Comparison of ENCODE assay signal across 8 mouse cellular contexts in the genomic region with DNA sequence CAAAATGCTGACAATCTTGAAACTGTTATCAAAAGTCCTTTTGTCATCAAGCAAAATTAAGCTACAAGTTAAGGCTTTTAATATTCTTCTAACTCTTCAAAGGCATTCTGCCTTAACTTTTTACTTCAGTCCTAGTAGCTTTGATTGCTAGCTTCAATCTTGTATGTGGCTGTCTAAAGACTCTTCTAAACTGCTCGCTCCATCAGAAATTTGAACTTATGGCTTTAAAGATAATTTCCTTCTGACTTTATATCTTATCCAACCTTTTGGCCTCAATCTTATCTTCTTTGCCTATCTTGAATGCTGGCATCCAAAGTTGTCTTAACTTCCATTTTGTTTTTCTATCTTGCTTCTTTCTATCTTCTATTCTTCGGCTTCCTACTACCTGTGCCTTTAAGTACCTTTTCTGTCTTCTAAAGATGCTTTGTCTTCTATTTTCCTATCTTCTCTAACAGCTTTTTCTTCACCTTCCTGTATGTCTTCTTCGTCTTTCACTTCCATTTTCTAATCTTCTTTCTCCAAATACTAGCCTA. TPM values are rescaled to one million over a fixed set of nuclear protein-coding genes. Genes with fewer than 3 reads are reported as not detected.
DNase-seq lines count a peak whose midpoint lies in the region; ATAC-seq and TF ChIP-seq lines count a peak whose summit lies in the region.

No protein-coding gene starts in this region.

- TF ChIP-seq EP300 in MEL (IDR thresholded peaks at IDR 0.05; ENCODE audit: low read depth in 1 of 2, low read length in 2 of 2): peak in 1 of 2 experiments; percentile 21; a peak in 1 of 4 replicates

- TF ChIP-seq RAD21 in MEL (IDR thresholded peaks at IDR 0.05; ENCODE audit: low read depth, low read length): no peak

- no peaks in the 10 kb centered on the region for H3K9me3 ChIP-seq in MEL (replicated peaks; ENCODE audit: insufficient read depth, low read length)
- no peaks in the 10 kb centered on the region for H3K9me3 ChIP-seq in hindbrain, embryonic 11.5 days (ENCODE audit: control insufficient read depth, low read length)
- H3K9me3 ChIP-seq in midbrain, embryonic 14.5 days (ENCODE audit: control insufficient read depth, low read length): no peaks in the 10 kb centered on the region

- ATAC-seq in hindbrain, embryonic 11.5 days (ENCODE audit: low FRiP score): no peak
- ATAC-seq in midbrain, embryonic 14.5 days (ENCODE audit: low FRiP score, low TSS enrichment): no peak

- TF ChIP-seq CTCF in kidney, adult 2 months (conservative IDR thresholded peaks at IDR 0.05; ENCODE audit: insufficient read depth, insufficient read length, low read depth, low read length): no peak
- TF ChIP-seq CTCF in MEL (IDR thresholded peaks at IDR 0.05 in 2 of 3, conservative IDR thresholded peaks at IDR 0.05 in 1 of 3; ENCODE audit: control insufficient read depth in 1 of 3, insufficient read depth in 1 of 3, low read depth in 2 of 3, low read length in 3 of 3, poor library complexity in 1 of 3, severe bottlenecking in 1 of 3): no peak

- H3K9ac ChIP-seq in MEL (ENCODE audit: control insufficient read depth, low read depth, low read length, poor library complexity, severe bottlenecking): peak overlapping the region; percentile 90
- H3K9ac ChIP-seq in hindbrain, embryonic 11.5 days (ENCODE audit: low read depth, low read length): peak overlapping the region; percentile 95
- peak overlapping the region; percentile 91 for H3K9ac ChIP-seq in midbrain, embryonic 14.5 days (replicated peaks; ENCODE audit: low read length)

- H3K4me3 ChIP-seq in kidney, adult 2 months (ENCODE audit: insufficient read depth, low read depth, low read length): peak overlapping the region; percentile 75
- H3K4me3 ChIP-seq in MEL (ENCODE audit: control insufficient read depth in 1 of 2, insufficient read depth in 1 of 2, low read depth in 2 of 2, low read length in 2 of 2): peak overlapping the region; percentile 58 to 84
- peak overlapping the region; percentile 93 for H3K4me3 ChIP-seq in hindbrain, embryonic 11.5 days (ENCODE audit: low read depth, low read length)
- peak overlapping the region; percentile 74 for H3K4me3 ChIP-seq in midbrain, embryonic 14.5 days (replicated peaks; ENCODE audit: low read depth, low read length)

- peaks cover 52% of the 10 kb centered on the region for H3K79me2 ChIP-seq in MEL (ENCODE audit: control insufficient read depth, insufficient read depth, low read length, poor library complexity)

- WGBS in kidney, adult 2 months: 0% methylated on average over 3 of the region's 3 CpGs
- WGBS in hindbrain, embryonic 11.5 days: 11% methylated on average over 3 of the region's 3 CpGs
- 7% methylated on average over 3 of the region's 3 CpGs for WGBS in midbrain, embryonic 14.5 days

- TF ChIP-seq POLR2A in kidney, adult 2 months (IDR thresholded peaks at IDR 0.05; ENCODE audit: low read depth, low read length): no peak
- TF ChIP-seq POLR2A in MEL (IDR thresholded peaks at IDR 0.05; ENCODE audit: control insufficient read depth in 1 of 2, insufficient read depth in 1 of 2, low read depth in 1 of 2, low read length in 2 of 2, poor library complexity in 1 of 2): no peak; a peak in 1 of 4 replicates

- H3K4me1 ChIP-seq in kidney, adult 2 months (ENCODE audit: control insufficient read depth, insufficient read depth, low read length): peaks cover 21% of the 10 kb centered on the region
- peaks cover 0 to 35% of the 10 kb centered on the region in 2 experiments; a peak in 2 of 4 replicates for H3K4me1 ChIP-seq in MEL (ENCODE audit: control insufficient read depth in 1 of 2, insufficient read depth in 2 of 2, low read length in 2 of 2)
- H3K4me1 ChIP-seq in hindbrain, embryonic 11.5 days (replicated peaks; ENCODE audit: control insufficient read depth, insufficient read depth, low read length): peaks cover 14% of the 10 kb centered on the region
- H3K4me1 ChIP-seq in midbrain, embryonic 14.5 days (ENCODE audit: control insufficient read depth, insufficient read depth, low read length): peaks cover 36% of the 10 kb centered on the region

- no peak for DNase-seq in kidney, adult 2 months
- no peak for DNase-seq in kidney, postnatal 25 days
- DNase-seq in MEL (ENCODE audit: low read depth, low spot score): peak; percentile 66
- no peak for DNase-seq in hindbrain, embryonic 11.5 days (ENCODE audit: low spot score)
- peak; percentile 48 for DNase-seq in midbrain, embryonic 14.5 days
- no peak for DNase-seq in spleen, adult 12 weeks (ENCODE audit: low spot score)
- no peak for DNase-seq in urinary bladder, postnatal 25 days (ENCODE audit: low spot score)
- DNase-seq in layer of hippocampus, adult 9-11 months: no peak

- peak overlapping the region; percentile 82 for H3K4me2 ChIP-seq in hindbrain, embryonic 11.5 days (replicated peaks; ENCODE audit: low read depth, low read length)
- peak overlapping the region; percentile 93 for H3K4me2 ChIP-seq in midbrain, embryonic 14.5 days (ENCODE audit: low read length)

- peaks cover 33% of the 10 kb centered on the region for H3K36me3 ChIP-seq in kidney, adult 2 months (ENCODE audit: control insufficient read depth, insufficient read depth, low read length)
- H3K36me3 ChIP-seq in MEL (ENCODE audit: control insufficient read depth in 1 of 2, insufficient read depth in 2 of 2, low read length in 2 of 2): peaks cover 14 to 29% of the 10 kb centered on the region in 2 experiments
- H3K36me3 ChIP-seq in hindbrain, embryonic 11.5 days (ENCODE audit: control insufficient read depth, insufficient read depth, low read length): peaks cover 7% of the 10 kb centered on the region
- H3K36me3 ChIP-seq in midbrain, embryonic 14.5 days (ENCODE audit: control insufficient read depth, insufficient read depth, low read length): peaks cover 25% of the 10 kb centered on the region

- H3K27me3 ChIP-seq in kidney, adult 2 months (replicated peaks; ENCODE audit: control insufficient read depth, insufficient read depth, low read length): no peaks in the 10 kb centered on the region
- H3K27me3 ChIP-seq in MEL (ENCODE audit: control insufficient read depth in 1 of 2, insufficient read depth in 2 of 2, low read length in 2 of 2): no peaks in the 10 kb centered on the region
- no peaks in the 10 kb centered on the region for H3K27me3 ChIP-seq in hindbrain, embryonic 11.5 days (ENCODE audit: control insufficient read depth, insufficient read depth, low read length)
- no peaks in the 10 kb centered on the region for H3K27me3 ChIP-seq in midbrain, embryonic 14.5 days (ENCODE audit: control insufficient read depth, insufficient read depth, low read length)

- peak overlapping the region; percentile 87 for H3K27ac ChIP-seq in kidney, adult 2 months (ENCODE audit: insufficient read depth, low read depth, low read length)
- H3K27ac ChIP-seq in MEL (ENCODE audit: control insufficient read depth, low read depth, low read length): peak overlapping the region; percentile 98
- peak overlapping the region; percentile 99 for H3K27ac ChIP-seq in hindbrain, embryonic 11.5 days (ENCODE audit: low read depth, low read length)
- peak overlapping the region; percentile 100 for H3K27ac ChIP-seq in midbrain, embryonic 14.5 days (replicated peaks; ENCODE audit: low read depth, low read length)

TF ChIP-seq in MEL, 35 proteins besides CTCF, POLR2A, EP300 and RAD21:
- no peak for TF ChIP-seq HCFC1 (IDR thresholded peaks at IDR 0.05; ENCODE audit: low read depth, low read length)
- no peak for TF ChIP-seq GABPA (IDR thresholded peaks at IDR 0.05; ENCODE audit: low read depth, low read length)
- TF ChIP-seq RCOR1 (IDR thresholded peaks at IDR 0.05; ENCODE audit: low read depth, low read length): no peak
- 0 out of 2 replicates have a peak, but pooled peaks have one; percentile 18 for TF ChIP-seq POLR2AphosphoS2 (IDR thresholded peaks at IDR 0.05; ENCODE audit: low read length)
- TF ChIP-seq USF1 (IDR thresholded peaks at IDR 0.05; ENCODE audit: low read depth, low read length): no peak
- TF ChIP-seq TCF12 (IDR thresholded peaks at IDR 0.05; ENCODE audit: low read depth, low read length): peak; percentile 37; the same call in 1 of the 2 replicates
- peak; percentile 83 for TF ChIP-seq GATA1 (IDR thresholded peaks at IDR 0.05; ENCODE audit: low read depth, low read length)
- TF ChIP-seq TAL1 (IDR thresholded peaks at IDR 0.05; ENCODE audit: low read length): peak; percentile 12; the same call in 1 of the 2 replicates

RNA-seq across cellular contexts. Expression of gene Scyl1, which starts 30.3 kb away (rescaled TPM):
- 107 and 134 TPM in 2 replicates for polyA plus RNA-seq in kidney, adult 2 months (2012; rRNA removed)
- total RNA-seq in MEL (2012; rRNA removed): 35.5 and 36.0 TPM in 2 replicates
- 10 to 100 TPM in 1 of 2 experiments, not detected in 1; 64.1 TPM for polyA plus RNA-seq in MEL (2012; ENCODE audit: insufficient read depth in 1 of 2, insufficient read length in 2 of 2, low read depth in 1 of 2, low replicate concordance in 2 of 2, missing spikeins in 1 of 2)
- 47.2 and 55.7 TPM in 2 replicates for polyA plus RNA-seq in hindbrain, embryonic 11.5 days (2014; fragmentation: Nextera tagmentation; extraction: Ambion mirVana)
- polyA plus RNA-seq in midbrain, embryonic 14.5 days (2014; fragmentation: Nextera tagmentation; extraction: Ambion mirVana): 73.5 and 78.2 TPM in 2 replicates

Comparison
In these comparisons a context has a peak if more than half of its experiments do, and no peak if none do; other contexts are left out.
1. DNase-seq: peak in MEL (single experiment) and midbrain, embryonic 14.5 days (single experiment); none in kidney, adult 2 months (single experiment), kidney, postnatal 25 days (0 of 2), hindbrain, embryonic 11.5 days (single experiment), spleen, adult 12 weeks (single experiment), urinary bladder, postnatal 25 days (single experiment) and layer of hippocampus, adult 9-11 months (single experiment).
2. Peak in every context shown above with its lines, with median percentiles within 50 percentile points of each other: H3K27ac ChIP-seq, H3K4me3 ChIP-seq and H3K9ac ChIP-seq.